Mouse (Mus musculus): ENCODE measurements around the gene Lrrc52. TPM values are rescaled to one million over a fixed set of nuclear protein-coding genes. Genes with fewer than 3 reads are reported as not detected.

Gene Lrrc52
- not detected for polyA plus RNA-seq (2017; shearing (Covaris generic))

DNA sequence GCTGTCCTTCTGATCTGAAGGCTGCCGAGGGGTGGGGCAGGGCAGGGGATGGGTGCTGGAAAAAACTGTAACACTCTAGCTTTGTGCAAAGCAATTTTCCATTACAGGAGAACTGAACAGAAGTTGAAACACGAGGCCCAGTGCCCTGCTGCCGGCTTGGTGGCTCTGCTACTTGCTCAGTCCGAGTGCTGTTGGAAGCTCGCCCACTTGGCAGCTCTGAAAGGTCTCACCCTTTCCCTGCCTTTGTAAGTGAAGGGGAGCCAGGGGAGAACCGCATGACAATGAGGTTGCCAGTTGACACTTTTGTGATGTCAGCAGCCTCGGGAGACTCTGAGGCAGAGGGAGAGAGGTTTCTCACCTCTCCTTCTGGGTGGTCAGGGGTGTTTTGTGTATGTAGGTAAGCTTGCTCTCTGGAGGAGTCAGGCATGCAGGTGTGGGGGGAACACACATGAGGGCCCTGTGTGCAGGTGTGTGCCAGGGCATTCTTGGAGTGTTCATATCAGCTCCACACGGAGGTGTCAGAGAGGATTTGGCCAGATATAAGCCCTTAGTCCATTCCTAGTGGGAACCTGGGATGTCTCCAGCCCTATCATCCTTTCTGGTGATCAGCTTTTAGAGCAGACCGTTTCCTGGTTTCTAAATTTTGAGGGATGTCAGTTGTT, at the start of gene Lrrc52:
Gene Lrrc52, minus strand, starts transcription at position 16 of the 662 bp plus-strand sequence.

Other genes starting within 250 kb of the Lrrc52 start
- 93.6 TPM for gene Uck2, start 181.5 kb downstream of the Lrrc52 start, polyA plus RNA-seq (2017; shearing (Covaris generic))
- 54.0 TPM for gene Tmco1, start 158.4 kb downstream of the Lrrc52 start, polyA plus RNA-seq (2017; shearing (Covaris generic))
- gene Aldh9a1, start 116.8 kb downstream of the Lrrc52 start, polyA plus RNA-seq (2017; shearing (Covaris generic)) = 66.5 TPM
- 5.0 TPM for gene Mgst3, start 72.9 kb downstream of the Lrrc52 start, polyA plus RNA-seq (2017; shearing (Covaris generic))
- gene Rxrg, start 131.6 kb upstream of the Lrrc52 start, polyA plus RNA-seq (2017; shearing (Covaris generic)) = not detected
- not detected for gene Lmx1a, start 222.5 kb upstream of the Lrrc52 start, polyA plus RNA-seq (2017; shearing (Covaris generic))

Data from naive thymus-derived CD4-positive, alpha-beta T cell, adult 5 months (primary cell).